Mouse (Mus musculus) lung, embryonic 15.5 days (tissue): Measurements from ENCODE around the gene Pdzd2. TPM values are rescaled to one million over a fixed set of nuclear protein-coding genes. Genes with fewer than 3 reads are reported as not detected.

ENCODE experiments used
- ATAC-seq: fragments of 200-750 bp; cut with Nextera tagmentation; 2 replicates; pipeline ENCODE4 v1.8.0; 2017; ENCODE audit warnings: moderate number of reproducible peaks, borderline replicate concordance; ENCODE audit not compliant: low FRiP score, low TSS enrichment; ENCODE audit errors: extremely low read depth
- H3K27ac ChIP-seq: fragments of 300-500 bp; sonication (generic); 2 replicates; pipeline ENCODE4 v1.5.1; 2015; ENCODE audit warnings: moderate library complexity, mild to moderate bottlenecking, inconsistent platforms
- H3K27me3 ChIP-seq: fragments of 300-500 bp; sonication (generic); 2 replicates; pipeline ENCODE4 v1.6.1; 2015; ENCODE audit warnings: inconsistent platforms
- H3K36me3 ChIP-seq: fragments of 300-500 bp; sonication (generic); 2 replicates; pipeline ENCODE4 v1.6.1; 2015; ENCODE audit warnings: inconsistent platforms
- H3K4me1 ChIP-seq: fragments of 300-500 bp; sonication (generic); 2 replicates; pipeline ENCODE4 v1.6.1; 2015; ENCODE audit warnings: inconsistent platforms
- H3K4me2 ChIP-seq: fragments of 300-500 bp; sonication (generic); 2 replicates; pipeline ENCODE4 v1.6.1; 2015; ENCODE audit warnings: inconsistent platforms, mild to moderate bottlenecking, moderate library complexity
- H3K4me3 ChIP-seq: fragments of 300-500 bp; sonication (generic); 2 replicates; pipeline ENCODE4 v1.5.1; 2015; ENCODE audit warnings: mild to moderate bottlenecking, inconsistent platforms
- H3K9ac ChIP-seq: fragments of 300-500 bp; sonication (generic); 2 replicates; pipeline ENCODE4 v1.6.1; 2015; ENCODE audit warnings: inconsistent platforms
- H3K9me3 ChIP-seq: fragments of 300-500 bp; sonication (generic); 2 replicates; pipeline ENCODE4 v1.6.1; 2016; ENCODE audit warnings: inconsistent platforms
- WGBS: fragments of 180-500 bp; shearing (Covaris S2); methylation state at CpG from one replicate; pipeline ENCODE4 v1.1.7; 2015; 5-methylcytosine and 5-hydroxymethylcytosine counted together
- polyA plus RNA-seq: library from polyadenylated mRNA; unstranded; fragments of >200 nt; fragmentation: Nextera tagmentation; extraction: Ambion mirVana; gene quantifications from 2 replicates; pipeline ENCODE4 v1.2.1, GENCODE M21; 2015

The Pdzd2 gene
- polyA plus RNA-seq, 1 experiment from 2014 or later = 39.8 TPM

GRCm38 (mm10) chr15:12321091-12321787 is 418.5 kb downstream of the Pdzd2 start, which contains the start of gene Golph3:
Golph3 (plus strand) TSS chr15:12321450.
- ATAC-seq = peak; percentile 96
- peak within 1 kb of the TSS; percentile 97 for H3K9ac ChIP-seq
- H3K4me1 ChIP-seq = peaks cover 20% of the 10 kb centered on the region
- H3K36me3 ChIP-seq = no peaks in the 10 kb centered on the region; the same call in 1 of the 2 replicates
- H3K4me2 ChIP-seq = peak within 1 kb of the TSS; percentile 82
- peak within 1 kb of the TSS; percentile 93 for H3K27ac ChIP-seq
- no peaks in the 10 kb centered on the region for H3K9me3 ChIP-seq
- under 1% methylated on average over 74 of the region's 74 CpGs for WGBS
- H3K27me3 ChIP-seq = peaks cover 4% of the 10 kb centered on the region; the same call in 1 of the 2 replicates
- peak within 1 kb of the TSS; percentile 95 for H3K4me3 ChIP-seq

- Histone ChIP-seq H3K27ac (peak overlapping the region; percentile 93), H3K9ac (peak overlapping the region; percentile 68), H3K36me3 (no peaks in the 10 kb centered on the region), H3K4me1 (peaks cover 18% of the 10 kb centered on the region), H3K4me2 (peak overlapping the region; percentile 82), H3K4me3 (peak overlapping the region; percentile 95), H3K27me3 (peaks cover 4% of the 10 kb centered on the region; the same call in 1 of the 2 replicates), H3K9me3 (no peaks in the 10 kb centered on the region)
- ATAC-seq = no peak
- WGBS = 2% methylated on average over 22 of the region's 22 CpGs
These were observed 419.2 kb downstream of the Pdzd2 start for GRCm38 (mm10) chr15:12320441-12321090.

GRCm38 (mm10) chr15:12319889-12320288 is 419.8 kb downstream of the Pdzd2 start:
- no peak overlapping the region for H3K4me3 ChIP-seq
- WGBS = 45% methylated on average over 5 of the region's 5 CpGs

GRCm38 (mm10) chr15:12318451-12318850 is 421.3 kb downstream of the Pdzd2 start:
- ATAC-seq = no peak
- H3K9me3 ChIP-seq = no peaks in the 10 kb centered on the region
- WGBS = 78% methylated on average over 8 of the region's 8 CpGs

More at GRCm38 (mm10) chr15:12319889-12320288, 419.8 kb downstream of the Pdzd2 start:
- peaks cover 4% of the 10 kb centered on the region; the same call in 1 of the 2 replicates for H3K27me3 ChIP-seq
- no peak overlapping the region for H3K9ac ChIP-seq
- H3K4me2 ChIP-seq = peak overlapping the region; percentile 82; the same call in 1 of the 2 replicates
- H3K4me1 ChIP-seq = peaks cover 17% of the 10 kb centered on the region
- H3K27ac ChIP-seq = no peak overlapping the region
- H3K36me3 ChIP-seq = no peaks in the 10 kb centered on the region
- no peaks in the 10 kb centered on the region for H3K9me3 ChIP-seq
- ATAC-seq = no peak

GRCm38 (mm10) chr15:12317290-12317689 is 422.4 kb downstream of the Pdzd2 start:
- no peak for ATAC-seq
- peaks cover 4% of the 10 kb centered on the region; the same call in 1 of the 2 replicates for H3K27me3 ChIP-seq
- WGBS = 65% methylated on average over 5 of the region's 5 CpGs

More at GRCm38 (mm10) chr15:12318451-12318850, 421.3 kb downstream of the Pdzd2 start:
- Histone ChIP-seq H3K4me3 (no peak overlapping the region), H3K36me3 (no peaks in the 10 kb centered on the region), H3K4me2 (no peak overlapping the region), H3K27ac (no peak overlapping the region), H3K9ac (no peak overlapping the region), H3K4me1 (0 out of 2 replicates have a peak, but pooled peaks cover 6% of the 10 kb centered on the region), H3K27me3 (peaks cover 4% of the 10 kb centered on the region; the same call in 1 of the 2 replicates)

GRCm38 (mm10) chr15:12315996-12316395 is 423.7 kb downstream of the Pdzd2 start:
- Histone ChIP-seq H3K27ac (no peak overlapping the region), H3K4me2 (no peak overlapping the region), H3K4me1 (no peaks in the 10 kb centered on the region), H3K9ac (no peak overlapping the region), H3K9me3 (no peaks in the 10 kb centered on the region), H3K36me3 (no peaks in the 10 kb centered on the region), H3K4me3 (no peak overlapping the region), H3K27me3 (peaks cover 4% of the 10 kb centered on the region; the same call in 1 of the 2 replicates)
- WGBS = 50% methylated on average over 2 of the region's 2 CpGs
- ATAC-seq = no peak

More at GRCm38 (mm10) chr15:12317290-12317689, 422.4 kb downstream of the Pdzd2 start:
- no peaks in the 10 kb centered on the region for H3K36me3 ChIP-seq
- no peak overlapping the region for H3K4me2 ChIP-seq
- no peaks in the 10 kb centered on the region for H3K4me1 ChIP-seq
- no peak overlapping the region for H3K27ac ChIP-seq
- H3K4me3 ChIP-seq = no peak overlapping the region
- H3K9ac ChIP-seq = no peak overlapping the region
- H3K9me3 ChIP-seq = no peaks in the 10 kb centered on the region

GRCm38 (mm10) chr15:12314584-12314983 is 425.1 kb downstream of the Pdzd2 start:
- no peak for ATAC-seq
- WGBS = 64% methylated on average over 5 of the region's 5 CpGs
- H3K36me3 ChIP-seq = no peaks in the 10 kb centered on the region

GRCm38 (mm10) chr15:12313255-12313654 is 426.5 kb downstream of the Pdzd2 start:
- Histone ChIP-seq H3K36me3 (no peaks in the 10 kb centered on the region), H3K27me3 (no peaks in the 10 kb centered on the region), H3K9ac (no peak overlapping the region), H3K4me1 (no peaks in the 10 kb centered on the region), H3K4me3 (no peak overlapping the region), H3K4me2 (no peak overlapping the region), H3K9me3 (no peaks in the 10 kb centered on the region), H3K27ac (no peak overlapping the region)
- ATAC-seq = no peak
- 4% methylated on average over 1 of the region's 1 CpGs for WGBS

More at GRCm38 (mm10) chr15:12314584-12314983, 425.1 kb downstream of the Pdzd2 start:
- Histone ChIP-seq H3K4me2 (no peak overlapping the region), H3K9ac (no peak overlapping the region), H3K27me3 (no peaks in the 10 kb centered on the region), H3K4me1 (no peaks in the 10 kb centered on the region), H3K27ac (no peak overlapping the region), H3K4me3 (no peak overlapping the region), H3K9me3 (no peaks in the 10 kb centered on the region)

GRCm38 (mm10) chr15:12311465-12311864 is 428.3 kb downstream of the Pdzd2 start:
- H3K27ac ChIP-seq = no peak overlapping the region
- no peaks in the 10 kb centered on the region for H3K9me3 ChIP-seq
- H3K27me3 ChIP-seq = no peaks in the 10 kb centered on the region
- no peak overlapping the region for H3K9ac ChIP-seq
- 75% methylated on average over 7 of the region's 7 CpGs for WGBS
- no peak overlapping the region for H3K4me2 ChIP-seq
- no peaks in the 10 kb centered on the region for H3K4me1 ChIP-seq
- no peak overlapping the region for H3K4me3 ChIP-seq
- H3K36me3 ChIP-seq = no peaks in the 10 kb centered on the region
- ATAC-seq = no peak

GRCm38 (mm10) chr15:12310676-12311075 is 429.0 kb downstream of the Pdzd2 start:
- H3K4me1 ChIP-seq = no peaks in the 10 kb centered on the region
- WGBS = 70% methylated on average over 4 of the region's 4 CpGs
- no peak overlapping the region for H3K4me2 ChIP-seq
- no peaks in the 10 kb centered on the region for H3K36me3 ChIP-seq
- no peaks in the 10 kb centered on the region for H3K27me3 ChIP-seq
- no peak overlapping the region for H3K9ac ChIP-seq
- no peaks in the 10 kb centered on the region for H3K9me3 ChIP-seq
- no peak for ATAC-seq
- H3K4me3 ChIP-seq = no peak overlapping the region
- no peak overlapping the region for H3K27ac ChIP-seq
